Mouse (Mus musculus): ENCODE results near the gene Slc38a6.

GRCm38 (mm10) chr12:73325181-73325580 lies 38.6 kb downstream of the Slc38a6 start:
- TF ChIP-seq GATA1 (IDR thresholded peaks at IDR 0.05; ENCODE audit: low read length) (no peak), TAL1 (IDR thresholded peaks at IDR 0.05; ENCODE audit: low read length) (no peak)

Data from erythroblast, embryonic 14.5 days (primary cell).